Mouse (Mus musculus): ENCODE measurements at regions not wholly inside any gene's neighbourhood (a gene's known extent, or its start where the extent isn't known, plus 50 kb on each side); places are given as distances from the start of the nearest gene placed in this dataset.
A peak's percentile ranks its signal among the peaks of the same experiment; 100 is the strongest.

DNA sequence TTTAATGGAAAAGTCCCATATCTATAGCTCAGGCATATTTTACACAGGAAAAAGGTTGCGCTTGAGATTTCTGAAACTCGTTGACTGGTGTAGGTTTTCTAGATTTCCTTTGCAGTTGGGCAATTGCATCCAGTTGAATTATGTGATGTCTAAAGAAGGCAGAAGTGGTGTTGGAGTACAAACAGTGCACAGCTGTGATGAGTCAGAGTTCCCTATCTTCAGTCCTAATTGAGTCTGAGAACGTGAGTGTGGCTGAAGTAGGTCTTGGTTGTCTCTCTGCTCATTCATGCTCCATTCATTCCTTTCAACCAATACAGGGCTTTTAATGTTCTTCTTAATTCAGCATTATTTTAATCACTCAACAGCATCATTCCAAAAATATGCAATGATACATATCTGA is 142.9 kb upstream of the Dpyd start:
- Histone ChIP-seq H3K4me2 (ENCODE audit: low read depth, low read length) (no peak overlapping the region), H3K36me3 (ENCODE audit: insufficient read depth, low read length) (no peaks in the 10 kb centered on the region), H3K4me1 (ENCODE audit: insufficient read depth, low read length) (no peaks in the 10 kb centered on the region), H3K9ac (replicated peaks; ENCODE audit: low read length) (no peak overlapping the region), H3K27ac (no peak overlapping the region), H3K4me3 (ENCODE audit: low read length) (no peak overlapping the region), H3K9me3 (ENCODE audit: low read length) (no peaks in the 10 kb centered on the region), H3K27me3 (ENCODE audit: insufficient read depth, low read length) (no peaks in the 10 kb centered on the region)
- no peak for DNase-seq (ENCODE audit: low spot score)
- WGBS, result 84% methylated on average over 3 of the region's 3 CpGs
- no peak for TF ChIP-seq CTCF (IDR thresholded peaks at IDR 0.05; ENCODE audit: low read depth)
- no peak for ATAC-seq

DNA sequence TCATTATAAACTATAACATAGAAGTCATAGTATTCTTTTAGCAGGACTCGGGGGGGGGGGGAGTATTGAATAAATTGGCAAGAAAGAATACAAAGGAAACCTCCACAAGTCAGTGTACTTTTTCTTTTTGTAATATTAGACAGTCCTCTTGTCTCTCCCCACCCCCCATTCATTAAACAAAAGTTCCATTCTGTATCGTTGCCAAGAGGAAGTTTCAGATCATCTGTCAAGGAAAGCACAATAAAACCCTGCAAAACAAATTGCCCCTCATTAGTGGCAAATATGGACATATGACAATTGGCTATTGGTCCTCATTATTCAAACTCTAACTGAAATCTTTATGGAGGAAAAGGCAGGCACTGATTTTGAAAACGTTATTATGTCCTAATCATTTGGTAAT is 140.2 kb upstream of the Dpyd start:
- Histone ChIP-seq H3K9ac (replicated peaks; ENCODE audit: low read length) (no peak overlapping the region), H3K36me3 (ENCODE audit: insufficient read depth, low read length) (no peaks in the 10 kb centered on the region), H3K9me3 (ENCODE audit: low read length) (no peaks in the 10 kb centered on the region), H3K27me3 (ENCODE audit: insufficient read depth, low read length) (no peaks in the 10 kb centered on the region; the same call in 1 of the 2 replicates), H3K4me3 (ENCODE audit: low read length) (no peak overlapping the region), H3K27ac (no peak overlapping the region), H3K4me2 (ENCODE audit: low read depth, low read length) (no peak overlapping the region), H3K4me1 (ENCODE audit: insufficient read depth, low read length) (0 out of 2 replicates have a peak, but pooled peaks cover 5% of the 10 kb centered on the region)
- DNase-seq (ENCODE audit: low spot score), result no peak
- WGBS, result 38% methylated on average over 3 of the region's 3 CpGs
- ATAC-seq, result no peak
- TF ChIP-seq CTCF (IDR thresholded peaks at IDR 0.05; ENCODE audit: low read depth), result no peak

DNA sequence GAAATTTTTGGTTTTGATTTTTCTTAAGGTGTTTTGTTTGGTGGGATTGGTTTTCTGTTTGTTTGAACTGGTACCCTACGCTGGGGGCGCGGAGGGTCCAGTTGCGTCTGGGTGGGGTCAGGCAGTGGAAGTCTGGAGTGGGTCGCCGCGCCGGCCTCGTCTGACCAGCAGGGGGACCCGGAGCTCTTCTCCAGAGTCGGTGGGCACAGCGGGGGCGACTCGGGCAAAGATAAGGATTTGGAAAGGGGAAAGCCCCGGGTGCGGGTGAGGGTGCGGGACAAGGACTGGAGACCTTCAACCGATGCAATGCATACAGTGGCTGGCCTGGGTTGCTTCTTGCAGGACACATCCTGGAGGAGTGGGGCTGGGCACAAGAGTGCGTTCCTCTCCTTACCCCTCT is 136.2 kb upstream of the Dpyd start:
- Histone ChIP-seq H3K9me3 (ENCODE audit: low read length) (no peaks in the 10 kb centered on the region), H3K4me1 (ENCODE audit: insufficient read depth, low read length) (0 out of 2 replicates have a peak, but pooled peaks cover 5% of the 10 kb centered on the region), H3K27ac (no peak overlapping the region), H3K36me3 (ENCODE audit: insufficient read depth, low read length) (no peaks in the 10 kb centered on the region), H3K27me3 (ENCODE audit: insufficient read depth, low read length) (no peaks in the 10 kb centered on the region; the same call in 1 of the 2 replicates), H3K4me3 (ENCODE audit: low read length) (peak overlapping the region; percentile 39), H3K4me2 (ENCODE audit: low read depth, low read length) (peak overlapping the region; percentile 68), H3K9ac (replicated peaks; ENCODE audit: low read length) (peak overlapping the region; percentile 35; the same call in 1 of the 2 replicates)
- peak; percentile 73 for TF ChIP-seq CTCF (IDR thresholded peaks at IDR 0.05; ENCODE audit: low read depth)
- DNase-seq (ENCODE audit: low spot score) (peak; percentile 66), ATAC-seq (peak; percentile 40; the same call in 1 of the 2 replicates)
- 5% methylated on average over 18 of the region's 19 CpGs for WGBS

DNA sequence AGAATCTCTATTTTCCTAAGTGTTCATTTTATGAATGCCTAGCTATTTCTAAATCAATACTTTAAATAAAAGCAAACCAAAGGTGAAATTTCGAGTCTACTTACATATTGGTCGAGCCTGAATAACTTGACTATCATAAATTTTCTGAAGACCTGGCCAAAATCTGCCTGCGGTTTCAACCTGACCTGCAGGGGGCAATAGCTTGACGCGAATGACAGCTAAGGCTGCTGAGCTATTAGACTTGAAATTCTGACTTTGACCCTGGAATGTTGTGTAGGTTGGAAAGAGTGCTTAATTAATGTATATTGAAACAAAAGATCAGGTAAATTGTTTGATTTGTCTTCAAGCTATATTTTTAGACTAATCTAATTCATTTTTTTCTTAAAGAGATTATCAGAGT is 133.4 kb upstream of the Dpyd start:
- WGBS, result 2% methylated on average over 5 of the region's 5 CpGs
- Histone ChIP-seq H3K27me3 (ENCODE audit: insufficient read depth, low read length) (no peaks in the 10 kb centered on the region; the same call in 1 of the 2 replicates), H3K36me3 (ENCODE audit: insufficient read depth, low read length) (no peaks in the 10 kb centered on the region), H3K4me1 (ENCODE audit: insufficient read depth, low read length) (0 out of 2 replicates have a peak, but pooled peaks cover 5% of the 10 kb centered on the region), H3K4me2 (ENCODE audit: low read depth, low read length) (no peak overlapping the region), H3K9me3 (ENCODE audit: low read length) (no peaks in the 10 kb centered on the region), H3K9ac (replicated peaks; ENCODE audit: low read length) (no peak overlapping the region), H3K27ac (no peak overlapping the region), H3K4me3 (ENCODE audit: low read length) (no peak overlapping the region)
- ATAC-seq (no peak), DNase-seq (ENCODE audit: low spot score) (peak; percentile 87)
- TF ChIP-seq CTCF (IDR thresholded peaks at IDR 0.05; ENCODE audit: low read depth), result peak; percentile 87

DNA sequence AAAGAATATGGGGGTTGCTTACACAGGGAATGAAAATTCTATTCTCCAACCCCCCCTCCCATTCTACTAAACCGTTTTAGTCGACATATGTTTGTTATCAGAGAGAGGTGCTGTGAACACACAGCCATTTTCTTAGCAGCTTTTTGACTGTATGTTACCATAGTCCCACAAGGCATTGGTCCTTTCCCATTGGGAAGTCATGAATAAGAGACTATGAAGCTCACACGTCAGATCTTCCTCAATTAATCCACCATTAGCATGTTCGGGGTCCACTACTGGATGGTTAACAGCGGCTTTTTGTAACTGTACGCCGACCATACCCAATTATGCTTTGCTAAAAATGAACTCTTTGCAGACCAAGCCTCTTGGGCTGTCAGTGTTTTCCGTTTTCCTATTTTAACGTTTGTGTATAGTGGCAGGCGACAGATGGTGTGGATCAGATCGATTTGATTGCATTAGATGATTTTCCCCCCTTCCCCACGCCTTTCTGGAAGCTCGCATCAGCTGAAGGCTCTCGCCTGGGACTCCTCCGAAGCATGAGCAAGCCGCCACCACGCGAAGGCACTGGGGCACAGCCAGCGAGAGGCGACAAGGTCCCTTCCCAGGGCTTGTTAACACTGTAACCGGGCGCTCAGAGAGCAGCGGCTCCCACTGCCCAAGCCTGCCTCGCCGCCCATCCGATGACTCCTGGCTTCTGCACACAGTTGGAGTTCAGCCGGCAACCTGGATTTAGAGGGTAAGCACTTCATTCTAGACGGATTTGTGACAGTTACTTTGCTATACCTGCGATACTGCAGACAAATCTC is 131.9 kb upstream of the Dpyd start:
- Histone ChIP-seq H3K9ac (replicated peaks; ENCODE audit: low read length) (peak overlapping the region; percentile 61), H3K9me3 (ENCODE audit: low read length) (no peaks in the 10 kb centered on the region), H3K4me3 (ENCODE audit: low read length) (peak overlapping the region; percentile 57), H3K27ac (peak overlapping the region; percentile 79), H3K27me3 (ENCODE audit: insufficient read depth, low read length) (no peaks in the 10 kb centered on the region), H3K4me2 (ENCODE audit: low read depth, low read length) (peak overlapping the region; percentile 91), H3K36me3 (ENCODE audit: insufficient read depth, low read length) (no peaks in the 10 kb centered on the region), H3K4me1 (ENCODE audit: insufficient read depth, low read length) (0 out of 2 replicates have a peak, but pooled peaks cover 5% of the 10 kb centered on the region)
- DNase-seq (ENCODE audit: low spot score), result peak; percentile 77
- WGBS, result 4% methylated on average over 29 of the region's 29 CpGs
- peak; percentile 62 for ATAC-seq
- no peak for TF ChIP-seq CTCF (IDR thresholded peaks at IDR 0.05; ENCODE audit: low read depth)

DNA sequence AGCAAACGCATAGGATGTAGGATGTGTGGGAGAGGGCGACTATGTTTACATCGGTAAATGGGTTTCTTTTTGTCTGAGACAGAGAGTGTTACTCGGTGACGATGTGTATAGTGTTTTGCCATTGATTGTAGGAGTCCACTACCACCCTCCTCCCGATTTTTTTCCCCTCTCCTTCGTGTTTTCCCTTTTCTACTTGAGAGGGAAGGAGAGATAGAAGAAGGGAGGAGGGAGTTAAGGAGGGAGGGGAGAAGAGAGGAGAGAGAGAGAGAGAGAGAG is 131.4 kb upstream of the Dpyd start:
- peak overlapping the region; percentile 57 for H3K4me3 ChIP-seq (ENCODE audit: low read length)
- ATAC-seq (peak; percentile 33; the same call in 1 of the 2 replicates), DNase-seq (ENCODE audit: low spot score) (peak; percentile 21)
- H3K4me2 ChIP-seq (ENCODE audit: low read depth, low read length), result peak overlapping the region; percentile 91
- H3K27me3 ChIP-seq (ENCODE audit: insufficient read depth, low read length), result no peaks in the 10 kb centered on the region
- H3K9me3 ChIP-seq (ENCODE audit: low read length), result no peaks in the 10 kb centered on the region
- WGBS, result 2% methylated on average over 7 of the region's 7 CpGs
- no peaks in the 10 kb centered on the region for H3K36me3 ChIP-seq (ENCODE audit: insufficient read depth, low read length)
- H3K4me1 ChIP-seq (ENCODE audit: insufficient read depth, low read length), result 0 out of 2 replicates have a peak, but pooled peaks cover 5% of the 10 kb centered on the region
- H3K9ac ChIP-seq (replicated peaks; ENCODE audit: low read length), result peak overlapping the region; percentile 61
- TF ChIP-seq CTCF (IDR thresholded peaks at IDR 0.05; ENCODE audit: low read depth), result no peak
- peak overlapping the region; percentile 79 for H3K27ac ChIP-seq

All from hindbrain, postnatal 0 days (tissue).